Mouse (Mus musculus): ENCODE data around the gene Sult1c2. TPM values are rescaled to one million over a fixed set of nuclear protein-coding genes. Genes with fewer than 3 reads are reported as not detected.
"Not testable (repeated sequence)": the region's sequence is repeated elsewhere in the genome, so short reads cannot be mapped to it uniquely, and the experiment has no call there.

Gene Sult1c2
- polyA plus RNA-seq, 1 experiment from 2014 or later: not detected

GRCm38 (mm10) chr17:53833366-53833765, 12.8 kb downstream of the Sult1c2 start:
- ATAC-seq: no peak

GRCm38 (mm10) chr17:53803974-53804373, 42.2 kb downstream of the Sult1c2 start:
- not testable (repeated sequence) for H3K36me3 ChIP-seq (ENCODE audit: control insufficient read depth, insufficient read depth, low read length); H3K9ac ChIP-seq (ENCODE audit: low read depth, low read length); H3K9me3 ChIP-seq (replicated peaks; ENCODE audit: control insufficient read depth, low read length, poor library complexity, severe bottlenecking); H3K4me3 ChIP-seq (ENCODE audit: low read depth, low read length); ATAC-seq; H3K27me3 ChIP-seq (ENCODE audit: control insufficient read depth, insufficient read depth, low read depth, low read length); H3K27ac ChIP-seq (ENCODE audit: low read length); H3K4me1 ChIP-seq (ENCODE audit: control insufficient read depth, insufficient read depth, low read length); H3K4me2 ChIP-seq (ENCODE audit: low read length)
- WGBS: 87% methylated on average over 16 of the region's 16 CpGs

More at GRCm38 (mm10) chr17:53833366-53833765, 12.8 kb downstream of the Sult1c2 start:
- no peak overlapping the region for H3K9ac ChIP-seq (ENCODE audit: low read depth, low read length)
- no peaks in the 10 kb centered on the region for H3K27me3 ChIP-seq (ENCODE audit: control insufficient read depth, insufficient read depth, low read depth, low read length)
- no peaks in the 10 kb centered on the region for H3K9me3 ChIP-seq (replicated peaks; ENCODE audit: control insufficient read depth, low read length, poor library complexity, severe bottlenecking)
- no peaks in the 10 kb centered on the region for H3K4me1 ChIP-seq (ENCODE audit: control insufficient read depth, insufficient read depth, low read length)
- 58% methylated on average over 3 of the region's 3 CpGs for WGBS
- no peaks in the 10 kb centered on the region for H3K36me3 ChIP-seq (ENCODE audit: control insufficient read depth, insufficient read depth, low read length)
- H3K4me2 ChIP-seq (ENCODE audit: low read length): no peak overlapping the region
- no peak overlapping the region for H3K4me3 ChIP-seq (ENCODE audit: low read depth, low read length)
- H3K27ac ChIP-seq (ENCODE audit: low read length): no peak overlapping the region

- Histone ChIP-seq H3K9me3 (replicated peaks; ENCODE audit: control insufficient read depth, low read length, poor library complexity, severe bottlenecking) (no peaks in the 10 kb centered on the region), H3K36me3 (ENCODE audit: control insufficient read depth, insufficient read depth, low read length) (no peaks in the 10 kb centered on the region), H3K27me3 (ENCODE audit: control insufficient read depth, insufficient read depth, low read depth, low read length) (no peaks in the 10 kb centered on the region), H3K4me3 (ENCODE audit: low read depth, low read length) (no peak overlapping the region), H3K27ac (ENCODE audit: low read length) (no peak overlapping the region), H3K9ac (ENCODE audit: low read depth, low read length) (no peak overlapping the region), H3K4me2 (ENCODE audit: low read length) (no peak overlapping the region), H3K4me1 (ENCODE audit: control insufficient read depth, insufficient read depth, low read length) (no peaks in the 10 kb centered on the region)
- no peak for ATAC-seq
- WGBS: 88% methylated on average over 1 of the region's 1 CpGs
Measured at GRCm38 (mm10) chr17:53783381-53783780, 62.8 kb downstream of the Sult1c2 start.

Other genes with a start within 250 kb of the Sult1c2 start
- gene Sgo1, start 157.0 kb downstream of the Sult1c2 start, polyA plus RNA-seq (2015; fragmentation: Nextera tagmentation; extraction: Ambion mirVana): 2.5 and 4.3 TPM in 2 replicates
- gene Sult1c1, start 144.3 kb upstream of the Sult1c2 start, polyA plus RNA-seq (2015; fragmentation: Nextera tagmentation; extraction: Ambion mirVana): not detected in 2 replicates

All from midbrain, embryonic 16.5 days (tissue).